Mouse (Mus musculus) right cerebral cortex, postnatal 10 days (tissue): ENCODE measurements around the gene Itsn1.

ENCODE experiments used
- DNase-seq, 2 experiments: peaks; one replicate each; pipeline ENCODE4 v3.0.0; 2021; ENCODE audit warnings: low spot score in 2 of 2

The Itsn1 gene

DNA sequence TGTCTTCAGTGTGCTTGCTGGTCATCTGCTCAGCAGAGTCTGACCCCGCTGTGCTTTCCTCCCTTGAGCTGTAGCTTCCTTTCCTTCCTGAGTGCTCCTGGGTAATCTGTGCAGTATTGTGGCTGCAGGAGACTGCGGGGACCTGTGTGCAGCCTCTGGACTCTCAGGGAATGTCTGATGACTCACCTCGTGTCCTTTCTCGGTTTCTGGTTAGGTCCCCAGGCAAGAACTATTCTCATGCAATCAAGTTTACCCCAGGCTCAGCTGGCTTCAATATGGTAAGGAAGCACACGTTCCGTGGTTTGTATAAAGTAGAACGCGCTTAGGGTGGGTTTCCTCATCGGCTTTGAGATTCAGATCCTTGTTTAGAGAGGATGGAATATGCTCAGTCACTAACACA is 82.8 kb downstream of the Itsn1 start:
- no peak for DNase-seq

DNA sequence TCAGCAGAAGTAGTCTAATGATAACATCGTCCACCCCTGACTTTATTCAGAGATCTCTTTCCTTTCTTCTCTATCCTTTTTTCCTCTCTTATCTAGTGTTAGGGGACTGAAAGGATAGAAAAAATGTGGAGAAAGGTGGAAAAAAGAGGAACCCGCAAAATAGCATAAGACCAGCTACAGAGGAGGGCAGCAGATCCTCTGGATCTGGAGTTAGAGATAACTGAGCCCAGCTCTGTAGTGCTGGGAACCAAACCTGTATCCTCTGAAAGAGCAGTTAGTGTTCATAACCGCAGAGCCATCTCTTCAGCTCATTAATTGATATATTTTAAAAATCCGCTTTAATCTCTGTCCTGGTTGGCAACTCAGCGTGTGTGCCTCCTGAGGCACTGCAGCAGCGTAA is 84.5 kb downstream of the Itsn1 start:
- DNase-seq, result no peak

DNA sequence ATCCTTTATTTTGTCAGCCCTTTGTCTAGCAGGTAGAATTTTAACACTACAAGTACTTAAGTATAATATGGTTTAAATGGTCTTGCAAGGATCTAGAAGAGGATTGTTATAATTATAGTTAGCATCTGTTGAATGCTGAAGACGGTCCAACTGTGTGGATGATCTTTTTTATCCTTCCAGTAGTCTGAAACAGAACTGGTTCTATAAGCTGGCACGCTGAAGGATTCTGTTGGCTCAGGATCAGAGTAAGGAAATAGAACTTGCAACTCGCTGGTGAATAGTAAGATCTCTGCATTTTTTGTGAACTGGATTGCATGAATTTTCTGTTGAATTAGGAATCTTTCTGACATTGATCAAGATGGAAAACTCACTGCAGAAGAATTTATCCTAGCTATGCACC is 86.0 kb downstream of the Itsn1 start:
- peak; percentile 68 to 79 for DNase-seq

DNA sequence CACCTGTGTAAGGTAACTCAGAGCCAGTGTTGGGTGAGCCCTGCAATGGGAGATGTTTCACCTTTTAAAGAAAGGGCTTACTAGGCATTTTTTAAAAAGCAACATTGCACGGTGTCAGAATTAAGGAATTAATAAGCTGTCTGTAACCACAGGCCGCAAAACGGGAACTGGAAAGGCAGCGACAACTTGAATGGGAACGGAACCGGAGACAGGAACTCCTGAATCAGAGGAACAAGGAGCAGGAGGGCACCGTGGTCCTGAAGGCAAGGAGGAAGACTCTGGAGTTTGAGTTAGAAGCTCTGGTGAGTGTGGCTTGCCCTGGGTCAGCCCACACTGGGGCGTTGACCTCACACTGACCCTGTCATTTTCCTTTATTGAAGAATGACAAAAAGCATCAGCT is 91.2 kb downstream of the Itsn1 start:
- DNase-seq, result no peak

DNA sequence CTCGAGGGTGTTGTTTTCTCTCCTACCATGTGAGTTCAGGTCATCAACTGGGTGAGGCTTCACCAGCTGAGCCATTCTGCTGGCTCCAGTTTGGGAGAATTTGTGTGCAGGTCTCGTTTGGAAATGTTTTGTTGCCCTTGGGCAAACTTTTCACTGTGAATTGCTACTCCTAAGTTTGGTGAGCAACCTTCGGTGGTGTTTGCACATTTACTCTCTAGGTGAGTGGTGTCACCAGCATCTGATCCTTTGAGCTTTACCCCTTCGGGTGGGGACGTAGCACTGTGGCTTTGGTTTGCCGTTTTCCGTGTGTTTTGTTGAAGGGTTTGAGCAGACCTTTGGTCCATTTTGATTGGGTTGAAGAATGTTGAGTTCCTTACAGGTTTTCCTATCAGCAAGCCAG is 93.2 kb downstream of the Itsn1 start:
- DNase-seq, result no peak

DNA sequence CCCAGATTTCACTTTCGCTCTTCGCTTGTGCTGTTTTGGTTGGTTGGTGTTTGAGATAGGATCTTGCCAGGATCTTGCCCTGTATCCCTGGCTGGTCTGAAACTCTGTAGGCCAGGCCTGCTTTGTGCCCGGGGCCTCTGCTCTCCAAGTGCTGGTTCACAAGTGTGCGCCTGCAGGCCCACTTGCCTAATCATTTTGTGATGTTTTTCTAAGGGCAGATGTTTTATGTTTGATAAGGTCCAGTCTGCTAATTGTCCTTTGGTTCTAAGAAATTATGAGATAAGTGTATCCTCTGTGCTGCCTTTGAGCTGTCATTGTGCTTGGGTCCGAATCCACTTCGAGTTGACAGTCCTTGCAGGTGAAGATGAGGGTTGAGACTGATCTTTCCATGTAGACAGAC is 93.7 kb downstream of the Itsn1 start:
- DNase-seq, result no peak

DNA sequence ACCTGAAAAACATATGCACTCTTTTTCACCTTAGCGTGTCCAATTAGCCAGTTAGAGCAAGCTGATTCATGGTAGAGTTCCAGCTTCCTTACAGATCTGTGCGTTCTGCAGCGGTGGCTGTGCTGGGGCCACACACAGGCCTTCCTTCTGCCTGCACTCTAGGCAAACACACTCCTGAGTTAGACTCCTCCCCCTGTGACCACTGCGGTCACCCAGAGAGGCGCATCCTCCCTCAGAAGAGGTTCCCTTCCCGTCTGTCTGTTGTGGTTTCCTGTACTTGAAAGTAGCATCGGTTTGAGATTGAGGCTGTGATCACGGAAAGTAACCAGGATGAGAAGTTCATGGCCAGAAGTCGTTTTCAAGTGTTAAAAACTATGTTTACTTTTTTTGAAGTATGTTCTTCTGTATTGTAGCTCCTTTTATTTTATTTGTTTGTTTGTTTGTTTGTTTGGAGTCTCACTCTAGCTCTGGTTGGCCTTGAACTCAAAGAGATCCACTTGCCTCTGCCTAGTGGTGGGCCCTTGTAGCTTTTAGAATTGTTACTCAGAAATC is 96.8 kb downstream of the Itsn1 start:
- DNase-seq, result no peak

DNA sequence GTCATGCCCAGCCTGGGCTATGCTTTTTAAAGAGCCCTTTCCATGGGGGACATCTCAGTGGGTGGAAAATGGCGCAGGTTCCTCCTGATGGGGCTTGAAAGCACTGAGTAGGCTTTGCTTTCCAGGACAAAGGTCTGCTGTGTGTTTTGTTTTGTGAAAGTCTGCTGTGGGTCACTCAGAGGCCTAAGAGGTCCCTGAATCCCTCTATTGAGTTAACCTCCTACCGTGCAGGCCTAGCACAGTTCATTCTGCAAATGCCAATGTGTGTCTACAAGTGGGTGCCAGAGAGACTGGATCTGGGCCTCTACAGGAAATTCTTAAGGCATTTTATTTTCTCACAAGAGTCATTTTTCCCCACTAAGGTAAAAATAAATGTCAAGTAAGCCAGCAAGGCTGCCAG is 97.8 kb downstream of the Itsn1 start:
- no peak for DNase-seq

DNA sequence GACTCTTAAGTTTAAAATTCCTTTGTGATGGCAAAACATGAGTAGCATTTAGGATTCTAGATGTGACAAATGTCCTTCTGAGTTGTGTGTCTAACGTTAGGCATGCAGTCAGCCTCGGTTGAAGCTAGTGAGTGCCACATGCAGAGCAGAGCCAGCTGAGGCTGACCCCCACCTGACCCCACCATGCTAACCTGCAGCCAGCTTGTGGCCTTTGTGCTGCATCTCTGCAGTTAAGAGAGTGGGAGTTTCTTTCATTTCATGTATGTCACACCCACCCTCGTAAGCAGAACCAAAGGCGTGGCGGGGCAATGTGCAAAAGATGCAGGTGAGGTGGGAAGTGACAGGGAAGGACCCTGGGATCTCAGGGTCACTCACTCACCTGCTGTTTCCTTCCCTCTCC is 98.4 kb downstream of the Itsn1 start:
- no peak for DNase-seq

DNA sequence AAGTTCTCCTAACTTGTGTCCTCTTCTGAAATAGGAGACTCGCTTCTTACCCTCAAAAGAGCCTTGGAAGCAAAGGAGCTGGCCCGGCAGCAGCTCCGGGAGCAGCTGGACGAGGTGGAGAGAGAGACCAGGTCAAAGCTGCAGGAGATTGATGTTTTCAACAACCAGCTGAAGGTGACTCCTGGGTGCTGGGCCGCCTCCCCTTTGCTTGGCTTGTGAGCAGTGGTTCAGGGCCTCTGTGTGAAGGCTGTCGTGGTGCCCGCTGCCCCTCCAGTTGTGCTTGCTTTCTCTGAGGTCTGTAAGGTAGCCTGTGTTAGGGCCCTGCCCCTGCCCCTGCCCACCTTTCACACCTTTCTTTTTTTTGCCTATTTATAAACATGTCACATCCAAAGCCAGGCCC is 99.1 kb downstream of the Itsn1 start:
- DNase-seq, result no peak

DNA sequence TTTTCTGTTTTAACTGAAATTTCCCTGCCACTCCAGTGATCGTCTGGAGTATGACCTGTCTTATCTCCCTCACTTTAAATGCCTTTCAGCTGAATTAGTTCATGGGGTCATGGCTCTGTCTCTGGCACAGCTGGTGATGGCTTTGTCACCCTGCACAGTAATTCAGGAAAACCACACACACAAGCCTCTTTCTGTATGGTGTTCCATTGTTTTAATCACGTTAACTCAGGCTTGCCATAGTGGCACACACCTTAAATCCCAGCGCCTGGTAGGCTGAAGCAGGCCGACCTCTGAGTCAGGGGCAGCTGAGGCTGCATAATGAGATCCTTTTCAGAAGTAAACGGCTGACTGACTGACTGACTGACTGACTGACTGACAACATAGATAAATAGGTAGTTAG is 99.5 kb downstream of the Itsn1 start:
- DNase-seq, result no peak

DNA sequence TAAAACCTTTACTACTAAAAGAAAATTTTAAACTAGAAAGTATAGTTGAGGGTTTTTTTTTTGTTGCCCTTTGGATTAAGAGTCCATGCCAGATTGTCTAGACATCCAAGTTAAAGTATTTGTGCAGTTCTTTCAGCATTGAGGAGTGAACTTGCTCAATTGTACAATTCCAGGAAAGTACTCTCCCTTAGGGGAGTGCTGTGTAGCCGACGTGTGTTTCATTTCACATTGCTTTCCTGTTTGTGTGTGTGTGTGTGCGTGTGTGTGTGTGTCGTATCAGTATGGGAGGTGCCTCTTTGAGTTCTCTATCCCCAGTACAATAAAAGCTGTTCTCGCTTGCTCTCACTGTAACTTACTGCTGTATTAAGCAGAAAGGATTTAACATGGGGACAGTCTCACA is 100.0 kb downstream of the Itsn1 start:
- no peak for DNase-seq

DNA sequence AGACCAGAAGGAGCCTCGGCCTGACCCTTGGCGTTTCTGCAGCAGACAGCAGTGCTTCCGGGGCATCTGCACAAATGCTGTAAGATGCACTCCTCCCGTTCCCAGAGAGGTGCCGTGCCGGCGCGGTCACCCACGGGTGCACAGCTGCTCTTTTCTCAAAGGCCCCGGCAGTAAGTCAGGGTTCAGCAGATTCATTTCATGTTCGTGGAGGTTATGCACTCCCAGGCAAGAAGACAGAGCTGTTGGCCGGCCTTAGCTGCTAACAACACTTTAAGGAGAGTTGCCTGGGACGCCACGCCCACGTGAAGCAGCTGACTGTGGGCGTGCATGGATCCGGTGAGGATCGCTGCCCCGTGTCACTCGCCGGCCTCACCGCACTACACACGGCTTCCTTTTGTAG is 101.2 kb downstream of the Itsn1 start:
- DNase-seq, result no peak

DNA sequence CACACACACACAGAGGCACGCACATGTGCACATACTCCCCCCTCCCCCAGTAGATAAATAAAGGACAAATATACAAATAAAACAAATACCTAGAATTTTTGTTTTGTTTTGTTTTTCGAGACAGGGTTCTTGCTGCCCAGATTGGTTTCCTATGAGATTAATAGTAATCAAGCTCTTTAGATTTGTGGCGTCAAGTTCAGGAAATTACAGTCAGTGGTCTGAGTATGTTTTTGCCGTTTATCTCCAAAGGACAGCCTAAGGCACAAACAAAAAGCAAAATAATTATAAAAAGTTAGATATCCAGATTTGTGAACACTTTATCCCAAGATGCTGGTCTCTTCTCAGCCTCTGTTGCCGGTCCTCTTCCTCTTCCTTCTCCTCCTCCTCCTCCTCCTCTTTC is 104.0 kb downstream of the Itsn1 start:
- no peak for DNase-seq

DNA sequence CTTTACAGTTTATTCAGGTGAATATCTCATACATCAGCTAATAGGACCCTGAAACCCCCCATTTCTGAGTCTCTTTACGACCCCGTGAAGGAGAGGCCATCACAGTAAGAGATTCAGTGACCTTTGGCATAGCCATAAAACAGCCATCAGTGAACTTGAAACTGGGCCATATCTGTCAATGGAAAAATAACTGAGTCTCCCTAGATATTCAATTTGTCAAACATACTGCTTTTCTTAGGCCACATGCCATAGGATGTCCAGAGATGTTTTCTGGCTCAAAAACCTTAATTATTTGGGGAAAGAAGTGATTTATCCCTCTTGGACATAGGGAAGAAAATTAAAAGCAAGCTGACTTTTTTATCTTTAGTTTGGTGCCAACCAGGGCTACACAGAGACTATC is 104.5 kb downstream of the Itsn1 start:
- no peak for DNase-seq

DNA sequence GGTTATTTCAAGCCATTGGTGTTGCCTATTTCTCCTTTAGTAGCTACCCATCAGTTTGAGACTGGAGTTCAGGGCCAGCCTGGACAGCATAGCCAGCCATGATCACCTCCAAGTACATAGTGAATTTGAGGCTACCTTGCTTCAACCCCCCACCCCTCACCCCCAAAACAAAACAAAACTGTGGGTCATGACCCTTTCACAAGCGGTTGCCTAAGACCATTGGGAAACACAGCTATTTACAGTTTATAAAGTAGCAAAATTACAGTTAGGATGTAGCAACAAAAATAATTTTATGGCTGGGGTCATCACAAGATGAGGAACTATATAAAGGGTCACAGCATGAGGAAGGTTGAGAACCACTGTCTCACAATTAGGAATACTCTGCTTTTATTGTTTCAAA is 104.9 kb downstream of the Itsn1 start:
- DNase-seq, result no peak

DNA sequence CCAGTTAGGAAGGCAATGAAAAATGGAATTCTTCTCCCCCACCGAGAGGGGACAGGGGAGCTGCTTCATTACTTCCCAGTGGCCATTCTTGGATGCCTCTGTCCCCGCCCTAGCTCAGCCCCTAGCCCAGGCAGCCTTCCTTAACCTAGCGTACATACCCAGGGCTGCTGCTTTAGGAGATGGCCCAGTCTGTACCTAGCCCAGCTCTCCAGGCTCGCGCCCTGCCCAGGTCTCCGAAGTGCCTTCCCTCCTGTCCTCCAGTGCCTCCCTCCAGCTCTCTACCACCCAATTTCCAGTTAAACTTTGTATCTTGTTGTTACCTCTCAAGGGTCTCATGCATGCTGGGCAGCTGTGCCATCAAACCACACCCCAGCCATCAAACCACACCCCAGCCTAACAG is 106.7 kb downstream of the Itsn1 start:
- no peak for DNase-seq

DNA sequence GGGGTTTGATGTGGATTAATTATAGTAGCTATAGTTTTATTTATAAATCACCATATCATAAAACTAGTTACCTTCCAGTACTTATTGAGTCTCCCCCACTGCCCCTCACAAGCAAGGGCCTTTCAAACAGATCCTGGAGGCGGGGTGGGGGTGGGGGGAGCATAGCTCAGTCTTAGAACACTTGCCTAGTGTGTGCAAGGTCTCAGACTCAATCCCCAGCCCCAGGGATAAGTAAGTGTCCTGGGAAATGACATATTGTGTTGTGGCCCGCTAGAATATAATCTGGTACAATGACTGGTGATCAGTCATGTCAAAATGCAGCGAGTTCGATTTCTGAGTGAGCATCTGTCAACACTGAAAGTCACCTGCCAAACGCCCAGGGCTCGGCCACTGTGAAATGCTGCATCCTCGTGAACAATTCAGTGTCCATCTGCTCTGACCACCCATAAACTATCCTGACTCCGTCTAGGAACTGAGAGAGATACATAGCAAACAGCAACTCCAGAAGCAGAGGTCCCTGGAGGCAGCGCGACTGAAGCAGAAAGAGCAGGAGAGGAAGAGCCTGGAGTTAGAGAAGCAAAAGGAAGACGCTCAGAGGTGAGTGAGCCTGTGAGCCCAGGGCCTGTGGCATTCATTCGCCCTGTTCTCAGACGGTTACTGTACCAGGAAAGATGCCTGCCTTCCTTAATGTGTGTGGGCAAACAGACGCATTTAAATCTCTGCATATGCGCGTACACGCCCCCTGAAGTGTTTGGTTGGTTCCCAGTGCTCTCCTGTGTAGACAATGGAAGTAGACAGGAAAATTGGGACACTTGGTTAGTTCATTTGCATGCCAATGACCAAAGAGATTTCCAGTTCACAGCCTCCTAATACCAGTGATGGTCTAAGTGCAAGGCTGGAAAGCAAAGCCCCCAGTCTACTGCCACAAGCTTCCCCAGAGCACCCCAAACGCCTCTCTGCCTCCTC is 107.8 kb downstream of the Itsn1 start:
- peak in 1 of 2 experiments; percentile 42 for DNase-seq

DNA sequence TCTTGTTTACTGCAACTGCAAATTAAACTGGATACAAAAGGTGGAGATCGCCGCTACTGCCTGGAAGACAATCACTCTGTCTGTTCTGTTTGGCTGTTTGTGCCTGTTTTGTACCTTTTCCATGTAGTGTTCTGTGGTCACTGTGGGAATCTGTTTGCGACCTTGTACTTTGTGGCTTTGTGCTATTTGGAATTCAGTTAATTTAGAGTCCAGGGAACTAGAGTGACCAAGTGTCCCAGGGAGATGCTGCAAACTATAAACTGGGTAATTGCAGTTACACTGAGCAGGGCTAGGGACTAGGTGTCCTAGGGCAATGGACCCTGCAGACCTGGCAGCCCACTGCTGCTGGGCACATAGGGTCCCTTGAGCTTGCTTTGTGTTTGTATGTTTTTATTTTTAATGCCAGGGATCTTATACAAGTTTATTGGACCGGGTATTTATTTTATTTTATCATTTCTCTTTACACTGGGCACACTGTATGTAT is 108.5 kb downstream of the Itsn1 start:
- no peak for DNase-seq

DNA sequence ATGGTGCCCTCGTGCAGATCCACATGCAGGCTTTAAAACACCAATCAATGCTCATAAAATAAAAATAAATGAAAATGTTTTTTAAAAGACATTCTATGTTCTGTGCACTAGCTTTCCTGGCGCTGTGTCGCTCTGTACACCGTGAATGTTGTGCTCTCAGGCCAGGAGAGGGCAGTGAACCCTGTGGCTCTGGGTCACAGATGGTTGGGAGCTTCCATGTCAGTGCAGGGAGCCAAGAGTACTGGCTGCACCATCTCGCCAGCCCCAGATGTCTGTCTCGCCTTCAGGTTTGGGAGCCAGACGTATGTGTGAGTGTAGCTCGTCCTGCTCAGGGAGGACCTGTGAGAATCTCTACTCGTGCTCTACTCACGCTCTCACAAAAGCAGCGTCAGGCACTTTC is 109.7 kb downstream of the Itsn1 start:
- no peak for DNase-seq

DNA sequence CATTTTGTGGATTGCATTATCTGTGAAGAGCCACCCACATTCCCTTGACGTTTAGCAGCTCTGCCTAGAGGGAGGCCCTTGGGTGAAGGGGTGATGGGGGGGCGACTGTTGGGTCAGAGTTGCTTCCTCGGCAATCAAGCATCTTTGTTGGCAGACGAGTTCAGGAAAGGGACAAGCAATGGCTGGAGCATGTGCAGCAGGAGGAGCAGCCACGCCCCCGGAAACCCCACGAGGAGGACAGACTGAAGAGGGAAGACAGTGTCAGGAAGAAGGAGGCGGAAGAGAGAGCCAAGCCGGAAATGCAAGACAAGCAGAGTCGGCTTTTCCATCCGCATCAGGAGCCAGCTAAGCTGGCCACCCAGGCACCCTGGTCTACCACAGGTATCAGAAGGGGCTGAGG is 110.4 kb downstream of the Itsn1 start:
- DNase-seq, result no peak

DNA sequence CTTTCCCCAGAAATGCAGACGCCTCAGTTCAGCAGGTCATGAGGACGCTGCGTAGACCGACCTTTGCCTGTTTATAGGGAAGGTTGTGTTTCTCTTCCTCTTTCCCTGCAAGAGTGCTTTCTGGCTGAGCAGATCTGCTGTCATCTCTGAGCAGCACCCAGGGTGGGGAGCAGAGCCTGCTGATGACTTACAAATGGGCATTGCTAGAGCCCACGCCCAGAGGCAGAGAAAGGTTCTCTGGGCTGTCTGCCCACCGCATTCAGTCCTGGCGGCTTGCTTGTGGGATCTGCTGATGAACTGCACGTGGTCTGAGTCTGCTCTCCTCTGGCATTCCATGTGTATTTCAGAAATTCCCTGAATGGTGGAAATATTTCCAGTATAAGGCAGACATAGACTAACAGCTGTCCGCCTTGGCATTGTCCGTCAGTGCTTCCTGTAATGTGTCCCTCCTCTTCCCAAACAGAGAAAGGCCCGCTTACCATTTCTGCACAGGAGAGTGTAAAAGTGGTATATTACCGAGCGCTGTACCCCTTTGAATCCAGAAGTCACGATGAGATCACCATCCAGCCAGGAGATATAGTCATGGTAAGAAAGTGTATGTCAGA is 112.0 kb downstream of the Itsn1 start:
- DNase-seq, result peak in 1 of 2 experiments; percentile 56
